Mouse (Mus musculus) kidney, embryonic 14.5 days (tissue): ENCODE data around the gene D230025D16Rik. TPM values are rescaled to one million over a fixed set of nuclear protein-coding genes. Genes with fewer than 3 reads are reported as not detected.
"Not testable (repeated sequence)": the region's sequence is repeated elsewhere in the genome, so short reads cannot be mapped to it uniquely, and the experiment has no call there.

Experiments used
- ATAC-seq: fragments of 200-750 bp; cut with Nextera tagmentation; 2 replicates; pipeline ENCODE4 v1.8.0; 2017; ENCODE audit warnings: moderate number of reproducible peaks, mild to moderate bottlenecking, moderate TSS enrichment, moderate library complexity; ENCODE audit not compliant: low FRiP score, low TSS enrichment
- H3K27ac ChIP-seq: fragments of 300-500 bp; sonication (generic); 2 replicates; pipeline ENCODE4 v1.5.1; 2014; ENCODE audit warnings: low read depth, mild to moderate bottlenecking, low read length, moderate library complexity, mixed read lengths
- H3K27me3 ChIP-seq: fragments of 300-500 bp; sonication (generic); 2 replicates; pipeline ENCODE4 v1.6.1; 2014; ENCODE audit warnings: mild to moderate bottlenecking, low read length; ENCODE audit not compliant: control insufficient read depth, insufficient read depth
- H3K36me3 ChIP-seq: fragments of 300-500 bp; sonication (generic); 2 replicates; pipeline ENCODE4 v1.6.1; 2014; ENCODE audit warnings: low read length, mixed read lengths; ENCODE audit not compliant: control insufficient read depth, insufficient read depth
- H3K4me1 ChIP-seq: fragments of 300-500 bp; sonication (generic); 2 replicates; pipeline ENCODE4 v1.6.1; 2014; ENCODE audit warnings: low read length, mixed read lengths; ENCODE audit not compliant: control insufficient read depth, insufficient read depth
- H3K4me2 ChIP-seq: fragments of 300-500 bp; sonication (generic); replicated peaks from 2 replicates; pipeline ENCODE4 v1.6.1; 2014; ENCODE audit warnings: low read depth, mild to moderate bottlenecking, low read length
- H3K4me3 ChIP-seq: fragments of 300-500 bp; sonication (generic); 2 replicates; pipeline ENCODE4 v1.5.1; 2014; ENCODE audit warnings: mild to moderate bottlenecking, low read length
- H3K9ac ChIP-seq: fragments of 300-500 bp; sonication (generic); 2 replicates; pipeline ENCODE4 v1.6.1; 2014; ENCODE audit warnings: low read depth, mild to moderate bottlenecking, low read length, moderate library complexity
- H3K9me3 ChIP-seq: fragments of 300-500 bp; sonication (generic); 2 replicates; pipeline ENCODE4 v1.6.1; 2016; ENCODE audit warnings: low read length; ENCODE audit not compliant: control insufficient read depth
- WGBS: fragments of 180-500 bp; shearing (Covaris S2); extraction: QIAGEN DNeasy Blood & Tissue Kit; methylation state at CpG from one replicate; pipeline ENCODE4 v1.1.7; 2014; 5-methylcytosine and 5-hydroxymethylcytosine counted together
- polyA plus RNA-seq: library from polyadenylated mRNA; unstranded; fragments of >200 nt; fragmentation: Nextera tagmentation; extraction: Ambion mirVana; gene quantifications from 2 replicates; pipeline ENCODE4 v1.2.1, GENCODE M21; 2014

Gene D230025D16Rik
- polyA plus RNA-seq, 1 experiment from 2014 or later: 28.8 TPM

- not testable (repeated sequence) for H3K9ac ChIP-seq, H3K9me3 ChIP-seq, H3K27ac ChIP-seq, H3K4me2 ChIP-seq, H3K36me3 ChIP-seq, H3K4me3 ChIP-seq, H3K27me3 ChIP-seq, ATAC-seq
- WGBS: 83% methylated on average over 8 of the region's 8 CpGs
- peaks cover 22% of the 10 kb centered on the region for H3K4me1 ChIP-seq
Measured at GRCm38 (mm10) chr8:105291364-105291763, 66.4 kb downstream of the D230025D16Rik start.

GRCm38 (mm10) chr8:105291802-105292201 is 66.9 kb downstream of the D230025D16Rik start:
- H3K9me3 ChIP-seq, H3K4me2 ChIP-seq, H3K9ac ChIP-seq, ATAC-seq, H3K27ac ChIP-seq, H3K27me3 ChIP-seq, H3K4me3 ChIP-seq, H3K36me3 ChIP-seq: not testable (repeated sequence)
- peaks cover 22% of the 10 kb centered on the region for H3K4me1 ChIP-seq
- WGBS: 70% methylated on average over 3 of the region's 3 CpGs

GRCm38 (mm10) chr8:105292471-105292870 is 67.5 kb downstream of the D230025D16Rik start:
- Histone ChIP-seq H3K27me3 (peaks cover 9% of the 10 kb centered on the region; the same call in 1 of the 2 replicates), H3K9me3 (no peaks in the 10 kb centered on the region), H3K9ac (no peak overlapping the region), H3K4me3 (no peak overlapping the region), H3K4me1 (peaks cover 25% of the 10 kb centered on the region), H3K36me3 (no peaks in the 10 kb centered on the region), H3K4me2 (no peak overlapping the region), H3K27ac (no peak overlapping the region)
- 86% methylated on average over 7 of the region's 7 CpGs for WGBS
- ATAC-seq: no peak

GRCm38 (mm10) chr8:105293405-105293804 is 68.5 kb downstream of the D230025D16Rik start:
- 72% methylated on average over 19 of the region's 19 CpGs for WGBS
- peaks cover 9% of the 10 kb centered on the region; the same call in 1 of the 2 replicates for H3K27me3 ChIP-seq
- no peak overlapping the region for H3K4me2 ChIP-seq
- no peak for ATAC-seq
- peaks cover 22% of the 10 kb centered on the region for H3K4me1 ChIP-seq
- no peak overlapping the region for H3K9ac ChIP-seq
- no peaks in the 10 kb centered on the region for H3K36me3 ChIP-seq
- no peaks in the 10 kb centered on the region for H3K9me3 ChIP-seq
- no peak overlapping the region for H3K27ac ChIP-seq
- no peak overlapping the region for H3K4me3 ChIP-seq

- Histone ChIP-seq H3K4me3 (0 out of 2 replicates have a peak overlapping the region, but pooled peaks have one; percentile 16), H3K4me2 (peak overlapping the region; percentile 29; the same call in 1 of the 2 replicates), H3K27me3 (peaks cover 9% of the 10 kb centered on the region; the same call in 1 of the 2 replicates), H3K36me3 (peaks cover 11% of the 10 kb centered on the region), H3K27ac (no peak overlapping the region), H3K9me3 (no peaks in the 10 kb centered on the region), H3K9ac (no peak overlapping the region), H3K4me1 (peaks cover 22% of the 10 kb centered on the region)
- 72% methylated on average over 9 of the region's 9 CpGs for WGBS
- no peak for ATAC-seq
Measured at GRCm38 (mm10) chr8:105294776-105295175, 69.8 kb downstream of the D230025D16Rik start.

- H3K27ac ChIP-seq: 0 out of 2 replicates have a peak overlapping the region, but pooled peaks have one; percentile 7
- H3K9me3 ChIP-seq: no peaks in the 10 kb centered on the region
- H3K36me3 ChIP-seq: peaks cover 15% of the 10 kb centered on the region
- no peak overlapping the region for H3K9ac ChIP-seq
- no peak for ATAC-seq
- WGBS: 74% methylated on average over 11 of the region's 11 CpGs
- H3K4me3 ChIP-seq: peak overlapping the region; percentile 16; the same call in 1 of the 2 replicates
- H3K4me2 ChIP-seq: peak overlapping the region; percentile 29; the same call in 1 of the 2 replicates
- peaks cover 5% of the 10 kb centered on the region; the same call in 1 of the 2 replicates for H3K27me3 ChIP-seq
- H3K4me1 ChIP-seq: peaks cover 17% of the 10 kb centered on the region
Measured at GRCm38 (mm10) chr8:105295256-105295655, 70.3 kb downstream of the D230025D16Rik start.

GRCm38 (mm10) chr8:105295895-105296573 is 71.1 kb downstream of the D230025D16Rik start, which contains the start of gene Exoc3l:
Gene Exoc3l, minus strand, starts transcription at chr8:105296101.
- Histone ChIP-seq H3K4me2 (peak within 1 kb of the TSS; percentile 91), H3K27me3 (no peaks in the 10 kb centered on the region), H3K9me3 (no peaks in the 10 kb centered on the region), H3K27ac (peak within 1 kb of the TSS; percentile 37; the same call in 1 of the 2 replicates), H3K4me3 (peak within 1 kb of the TSS; percentile 96), H3K4me1 (peaks cover 13% of the 10 kb centered on the region), H3K36me3 (peaks cover 22% of the 10 kb centered on the region), H3K9ac (no peak within 1 kb of the TSS)
- WGBS: 58% methylated on average over 11 of the region's 11 CpGs
- ATAC-seq: no peak

- ATAC-seq: peak; percentile 90
- peak within 1 kb of the TSS; percentile 93 for H3K9ac ChIP-seq
- H3K27me3 ChIP-seq: no peaks in the 10 kb centered on the region
- peaks cover 38% of the 10 kb centered on the region for H3K36me3 ChIP-seq
- peak within 1 kb of the TSS; percentile 96 for H3K4me3 ChIP-seq
- H3K4me2 ChIP-seq: peak within 1 kb of the TSS; percentile 91
- WGBS: 0% methylated on average over 36 of the region's 58 CpGs
- H3K9me3 ChIP-seq: no peaks in the 10 kb centered on the region
- peaks cover 13% of the 10 kb centered on the region for H3K4me1 ChIP-seq
- peak within 1 kb of the TSS; percentile 37; the same call in 1 of the 2 replicates for H3K27ac ChIP-seq
Measured at GRCm38 (mm10) chr8:105297511-105298192, 72.7 kb downstream of the D230025D16Rik start, which contains the start of gene E2f4. Gene E2f4, plus strand, starts transcription at chr8:105297663.
